Mouse (Mus musculus) stomach, postnatal 0 days (tissue): ENCODE measurements at regions not wholly inside any gene's neighbourhood (a gene's known extent, or its start where the extent isn't known, plus 50 kb on each side); places are given as distances from the start of the nearest gene placed in this dataset.

Experiments used
- CTCF ChIP-seq: IDR thresholded peaks from 2 replicates; pipeline ENCODE4 v1.5.1; 2016; ENCODE audit warnings: antibody characterized with exemption, low read depth, mild to moderate bottlenecking, moderate library complexity
- EP300 ChIP-seq: optimal IDR thresholded peaks from 2 replicates; pipeline ENCODE3; 2016; ENCODE audit warnings: antibody characterized with exemption

DNA sequence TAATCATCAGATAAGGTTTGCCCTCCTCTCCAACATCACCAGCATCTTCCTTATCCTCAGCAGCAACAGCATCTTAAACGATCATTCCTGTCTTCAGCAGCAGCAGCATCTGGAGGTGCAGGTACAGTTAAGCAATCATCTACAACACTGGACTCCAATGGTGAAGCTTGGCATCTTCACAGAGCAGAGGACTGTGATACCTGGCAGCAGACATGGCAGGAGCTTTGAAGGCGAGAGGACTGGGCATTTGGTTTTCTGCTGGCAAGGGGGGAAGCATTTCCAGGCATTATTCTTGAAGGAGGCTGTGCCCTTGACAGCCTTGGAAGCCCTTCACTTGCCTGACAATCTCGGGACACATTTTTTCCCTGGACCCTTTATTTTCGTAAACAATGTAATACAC lies 235.3 kb downstream of the Sp3 start:
- TF ChIP-seq CTCF, result no peak
- TF ChIP-seq EP300, result no peak
